Mouse (Mus musculus) cortical plate, adult 2 months (tissue): ENCODE measurements around the gene Ankrd23.

Experiments used
- CTCF ChIP-seq: fragments of 200-500 bp; IDR thresholded peaks from 2 replicates; pipeline ENCODE4 v1.5.1; 2011; ENCODE audit warnings: mild to moderate bottlenecking, control low read depth, low read length; ENCODE audit not compliant: insufficient read depth; ENCODE audit errors: extremely low read depth
- POLR2A ChIP-seq: fragments of 200-500 bp; IDR thresholded peaks from 2 replicates; pipeline ENCODE4 v1.6.1; 2011; ENCODE audit warnings: mild to moderate bottlenecking, low read length, control low read depth; ENCODE audit not compliant: insufficient read depth; ENCODE audit errors: extremely low read depth

- TF ChIP-seq CTCF (no peak), POLR2A (no peak)
Observed at GRCm38 (mm10) chr1:36547981-36548598, 11.4 kb upstream of the Ankrd23 start.
